Mouse (Mus musculus) bone marrow, adult 2 months (tissue): ENCODE measurements at regions not wholly inside any gene's neighbourhood (a gene's known extent, or its start where the extent isn't known, plus 50 kb on each side); places are given as distances from the start of the nearest gene placed in this dataset.

Source experiments
- CTCF ChIP-seq: fragments of 200-500 bp; IDR thresholded peaks from 2 replicates; pipeline ENCODE4 v1.5.1; 2011; ENCODE audit warnings: low read length, control low read depth; ENCODE audit not compliant: control insufficient read depth, insufficient read depth
- POLR2A ChIP-seq: fragments of 200-500 bp; IDR thresholded peaks from 2 replicates; pipeline ENCODE4 v1.6.1; 2011; ENCODE audit warnings: low read depth, mild to moderate bottlenecking, control low read depth, low read length, borderline replicate concordance; ENCODE audit not compliant: control insufficient read depth

- TF ChIP-seq CTCF (no peak), POLR2A (no peak)
Measured at GRCm38 (mm10) chr1:185741034-185741890, 286.6 kb downstream of the Slc30a10 start.
